Mouse (Mus musculus): ENCODE results near the gene Tspan2. TPM values are rescaled to one million over a fixed set of nuclear protein-coding genes. Genes with fewer than 3 reads are reported as not detected.

Tspan2 gene
- total RNA-seq (2021) = 1 to 10 TPM; 8.1 to 9.9 TPM
- long read RNA-seq, experiment 1, full-length matches to known transcripts = 2 of 4 reads
- long read RNA-seq, experiment 1, partial matches to known transcripts = 0 of 4 reads
- long read RNA-seq, experiment 1, other reads (novel, unspliced or antisense) = 2 of 4 reads
- long read RNA-seq, experiment 2, full-length matches to known transcripts = 3 of 3 reads
- long read RNA-seq, experiment 2, partial matches to known transcripts = 0 of 3 reads
- long read RNA-seq, experiment 2, other reads (novel, unspliced or antisense) = 0 of 3 reads

DNA sequence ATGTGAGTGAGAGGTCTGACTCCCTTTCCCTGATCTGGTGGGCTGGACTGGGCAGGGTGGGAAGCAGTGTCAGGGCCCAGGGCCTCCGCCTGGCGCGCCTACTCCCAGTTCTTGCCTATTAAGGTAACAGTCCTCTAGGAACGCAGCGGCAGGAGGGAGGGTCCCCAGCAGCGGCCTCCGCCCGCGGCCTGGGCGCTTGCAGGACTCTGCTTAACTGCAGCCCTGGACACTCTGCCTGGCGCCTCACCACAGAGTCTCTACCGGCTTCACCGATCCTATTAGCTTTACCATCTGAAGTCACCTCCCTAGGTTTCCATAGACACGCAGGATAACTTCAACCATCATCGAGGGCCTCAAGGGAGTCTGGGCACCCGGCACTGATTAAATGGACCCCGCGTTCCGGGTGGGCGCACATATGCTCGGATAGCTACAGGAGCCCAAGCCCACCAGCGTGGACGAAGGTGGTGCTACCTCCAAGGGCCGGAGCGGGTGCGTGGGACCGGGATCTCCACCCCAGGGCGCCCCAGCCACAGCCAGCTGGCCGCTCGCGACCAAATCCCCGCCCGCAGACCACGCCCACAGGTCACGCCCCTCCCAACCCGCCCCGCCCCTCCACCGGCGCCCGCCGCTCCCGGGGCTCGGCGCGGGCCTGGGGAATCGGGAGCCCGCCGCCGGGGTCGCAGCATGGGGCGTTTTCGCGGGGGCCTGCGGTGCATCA is at the start of gene Tspan2:
Gene Tspan2 (plus strand): TSS at position 217 of the 718 bp plus-strand sequence.
- peak; percentile 77 to 79 for DNase-seq

DNA sequence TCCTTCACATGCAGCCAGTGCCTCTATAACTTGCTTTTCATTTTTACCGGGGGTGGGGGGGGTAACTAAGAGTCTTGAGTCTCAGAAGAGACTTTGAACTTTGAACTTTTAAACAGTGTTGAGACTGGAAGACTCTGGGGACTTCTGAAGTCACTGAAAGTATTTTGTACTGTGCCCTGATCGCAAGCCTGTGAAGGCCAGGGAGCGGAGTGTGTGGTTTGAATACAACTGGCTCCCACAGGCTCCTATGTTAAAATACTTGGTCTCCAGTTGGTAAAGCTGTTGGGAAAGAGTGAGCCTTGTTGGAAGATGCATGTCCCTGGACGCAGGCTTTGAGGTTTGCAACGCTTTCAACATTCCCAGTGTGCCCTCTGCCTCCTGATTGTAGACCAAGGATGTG is 47.5 kb upstream of the Tspan2 start:
- no peak for DNase-seq

DNA sequence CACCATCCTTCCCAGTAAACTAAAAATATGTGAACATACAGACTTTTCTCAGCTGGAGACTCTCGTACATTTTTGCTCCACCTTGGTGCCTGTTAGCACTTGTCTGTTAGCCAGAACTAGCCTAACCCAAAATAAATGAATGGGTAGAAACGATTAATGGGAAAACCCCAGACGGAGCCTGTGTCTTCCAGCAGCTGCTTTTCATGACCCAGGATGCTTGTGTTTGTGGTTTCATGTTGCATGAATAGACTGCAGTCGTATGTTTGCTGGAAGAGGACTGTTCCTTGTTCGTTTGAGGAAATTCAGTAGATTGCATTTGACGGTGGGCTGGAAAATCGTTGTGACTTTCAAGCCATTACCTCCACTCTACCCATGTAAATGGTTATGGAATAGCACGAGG is 46.5 kb upstream of the Tspan2 start:
- DNase-seq = no peak

DNA sequence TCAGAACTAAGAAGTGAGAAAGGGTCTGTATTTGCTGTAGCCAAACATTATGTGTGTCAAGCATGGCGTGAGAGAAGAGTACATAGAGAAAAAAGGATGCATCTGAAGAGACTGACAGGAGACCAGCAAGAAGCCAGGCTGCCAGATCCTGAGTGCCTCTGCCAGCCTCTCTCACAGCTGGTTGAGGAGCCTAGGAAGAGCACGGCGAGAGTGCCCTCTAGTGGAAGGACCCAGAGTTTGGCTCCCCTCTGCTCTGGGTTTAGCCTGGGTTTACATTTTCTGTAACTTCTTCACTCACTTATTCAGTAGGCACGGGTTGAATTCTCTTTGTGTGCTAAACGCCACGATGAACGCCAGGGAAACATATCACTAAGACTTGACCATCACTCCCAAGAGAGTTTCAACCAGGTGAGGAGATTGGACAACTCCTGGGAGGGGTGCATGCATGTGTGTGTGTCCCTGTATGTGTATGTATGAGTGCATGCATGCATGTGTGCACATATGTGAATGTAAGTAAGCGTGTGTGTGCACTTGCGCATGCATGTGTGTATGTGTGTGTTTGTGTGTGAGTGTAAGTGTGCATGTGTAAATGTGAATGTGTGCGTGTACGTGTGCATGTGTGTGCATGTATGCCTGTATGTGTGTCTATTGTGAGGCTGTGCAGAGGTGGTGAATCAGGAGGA is 42.4 kb upstream of the Tspan2 start:
- DNase-seq = peak; percentile 74 to 81

DNA sequence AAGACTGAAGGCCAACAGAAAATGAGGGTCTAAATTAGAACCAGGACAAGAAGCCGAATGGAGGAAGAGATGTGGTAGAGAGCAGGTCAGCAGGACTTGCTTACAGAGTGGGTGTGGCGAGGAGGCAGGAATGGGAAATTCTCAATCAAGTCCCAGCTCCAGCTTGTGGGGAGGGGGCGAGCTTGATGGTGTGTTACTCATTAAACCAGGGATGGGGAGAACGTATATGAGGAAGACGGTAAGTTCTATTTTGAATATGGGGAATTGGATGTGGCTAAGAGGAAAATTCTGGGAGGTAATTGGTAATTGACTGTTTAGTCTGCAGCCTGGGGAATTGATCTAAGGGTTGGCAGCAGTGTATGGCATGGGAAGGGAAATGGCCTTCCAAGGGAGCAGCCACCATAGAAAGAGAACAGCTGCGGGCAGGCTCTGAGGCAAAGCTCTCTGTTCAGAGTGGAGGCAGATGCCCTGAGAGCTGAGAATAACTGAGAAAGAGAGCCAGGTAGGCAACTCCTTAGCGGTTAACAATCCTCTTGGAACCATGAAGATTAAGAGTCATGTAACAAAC is 41.5 kb upstream of the Tspan2 start:
- no peak for DNase-seq

DNA sequence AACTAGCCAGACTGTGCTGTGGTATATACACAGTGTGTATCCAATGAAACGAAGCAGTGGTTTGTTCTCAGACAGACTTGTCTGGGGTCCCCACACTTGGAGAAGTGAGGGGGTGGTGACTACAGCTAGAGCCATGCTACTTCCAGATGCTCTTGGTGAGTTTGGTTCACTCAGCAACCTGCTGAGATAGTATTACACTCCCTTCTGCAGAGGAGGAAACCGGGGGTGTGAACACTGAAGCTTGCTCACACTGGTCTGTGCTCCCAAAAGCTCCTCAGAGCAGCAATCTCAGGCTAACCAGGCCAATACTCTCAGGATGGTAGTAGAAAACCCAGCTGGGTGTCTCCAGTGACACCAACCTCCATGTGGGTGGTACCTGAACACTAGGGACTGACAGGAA is 36.2 kb upstream of the Tspan2 start:
- DNase-seq = no peak

DNA sequence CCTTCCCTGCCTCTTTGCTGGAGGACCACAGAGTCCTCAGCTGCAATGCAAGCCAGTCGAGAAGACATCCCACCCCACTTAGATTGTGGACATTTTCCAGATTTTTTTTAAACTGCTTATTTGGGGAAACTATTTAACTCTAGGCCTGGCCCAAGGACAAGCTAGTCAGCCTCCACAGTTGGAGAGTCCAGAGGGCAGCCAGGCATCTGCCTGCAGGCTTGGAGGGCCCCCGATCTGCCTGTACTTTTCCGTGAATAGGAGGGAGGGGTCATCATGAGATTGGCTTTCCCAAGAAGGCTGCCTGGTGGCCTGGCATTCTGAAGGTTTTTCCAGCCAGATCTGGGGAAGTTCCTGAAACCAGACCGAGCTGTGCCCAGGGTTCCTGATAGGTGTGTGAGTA is 33.0 kb upstream of the Tspan2 start:
- DNase-seq = no peak

DNA sequence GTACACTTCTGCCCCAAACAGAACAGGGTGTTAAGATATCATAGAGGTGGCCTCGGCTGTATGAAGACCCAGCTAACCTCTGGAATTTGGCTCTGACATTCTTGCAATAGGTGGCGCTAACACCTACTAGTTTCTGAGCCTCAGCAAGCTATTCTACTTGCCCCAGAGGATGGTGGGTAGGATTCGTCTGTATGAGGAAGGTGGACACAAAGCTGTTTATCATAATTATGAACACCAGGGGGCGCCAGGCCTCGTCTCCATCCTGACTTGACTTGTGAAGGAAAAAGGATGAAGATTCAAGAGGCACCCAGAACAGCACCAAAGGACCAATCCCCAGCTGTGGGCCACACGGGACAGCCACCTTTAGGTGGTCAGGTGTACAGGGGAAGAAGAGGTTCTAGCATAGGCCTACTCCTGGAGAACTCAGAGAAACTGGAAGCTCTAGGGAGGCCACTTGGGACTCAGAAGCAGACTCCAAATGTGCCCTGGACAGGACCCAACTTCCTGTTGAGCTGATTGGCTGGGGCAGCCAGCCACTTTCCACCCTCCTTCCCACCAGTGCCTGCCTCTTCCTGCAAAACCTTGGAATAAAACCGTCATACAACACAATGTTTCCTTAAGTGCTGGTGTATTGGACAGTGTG is 32.3 kb upstream of the Tspan2 start:
- peak; percentile 75 to 84 for DNase-seq

DNA sequence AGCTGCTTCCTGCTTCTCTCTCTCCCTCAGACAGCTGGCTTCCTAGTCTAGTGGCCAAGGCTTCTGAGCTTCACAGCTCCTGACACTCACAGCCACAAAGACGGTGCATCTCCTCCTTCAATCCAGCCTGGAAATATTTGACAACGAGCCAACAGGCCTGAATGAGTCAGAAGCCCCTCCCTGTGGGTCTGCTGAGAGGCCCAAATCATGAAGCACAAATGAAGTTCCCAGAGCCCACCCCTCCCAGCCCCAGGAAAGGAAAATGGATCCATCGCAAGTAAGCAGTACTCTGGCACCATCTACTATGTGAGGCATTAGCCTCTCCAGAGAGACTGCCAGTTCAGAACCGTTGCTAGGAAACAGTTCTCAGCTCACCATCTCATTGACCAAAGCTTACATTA is 30.3 kb upstream of the Tspan2 start:
- no peak for DNase-seq

DNA sequence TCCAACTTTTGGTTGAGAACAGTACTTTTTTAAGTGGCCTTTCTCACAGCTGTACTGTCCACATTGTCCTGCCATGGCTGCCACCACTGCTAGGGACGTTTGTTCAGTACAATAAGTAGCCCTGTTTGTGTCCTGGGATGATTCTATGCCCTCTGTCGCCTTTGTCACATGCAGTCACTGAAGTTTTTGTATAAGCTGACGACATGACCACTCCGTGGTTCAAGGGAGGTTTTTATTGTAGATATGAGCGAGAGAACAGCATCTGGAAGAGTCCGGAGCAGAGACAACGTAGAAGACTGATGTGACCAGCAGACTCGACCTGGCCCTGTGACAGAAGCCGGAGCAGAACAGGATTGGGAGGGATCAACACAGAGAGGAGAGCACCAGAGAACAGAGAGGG is 25.7 kb upstream of the Tspan2 start:
- DNase-seq = no peak

DNA sequence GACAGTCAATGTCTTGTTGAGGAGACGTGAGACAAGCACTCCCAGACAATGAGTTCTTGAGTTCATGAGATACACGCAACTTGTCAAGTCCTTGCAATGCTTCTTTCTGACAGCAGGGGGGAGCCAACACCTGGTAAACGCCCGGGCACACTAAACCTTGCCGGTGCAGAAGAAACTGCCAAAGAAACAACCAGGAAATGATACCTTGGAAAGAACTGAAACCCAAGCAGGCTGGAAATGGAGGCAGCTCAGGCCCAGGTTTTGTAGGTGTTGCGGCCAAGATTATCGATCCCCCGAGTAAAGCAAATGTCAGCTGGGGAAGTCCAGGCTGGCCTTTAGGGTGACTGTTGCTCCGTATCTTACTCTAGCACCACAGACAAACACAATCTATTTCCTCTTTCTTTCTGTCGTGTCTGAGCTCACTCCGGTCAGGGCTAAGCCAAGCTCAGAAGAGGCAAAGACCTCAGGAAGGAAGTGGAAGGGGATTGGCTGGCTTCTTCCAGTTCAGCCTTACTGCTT is 19.2 kb upstream of the Tspan2 start:
- DNase-seq = peak; percentile 82 to 93

DNA sequence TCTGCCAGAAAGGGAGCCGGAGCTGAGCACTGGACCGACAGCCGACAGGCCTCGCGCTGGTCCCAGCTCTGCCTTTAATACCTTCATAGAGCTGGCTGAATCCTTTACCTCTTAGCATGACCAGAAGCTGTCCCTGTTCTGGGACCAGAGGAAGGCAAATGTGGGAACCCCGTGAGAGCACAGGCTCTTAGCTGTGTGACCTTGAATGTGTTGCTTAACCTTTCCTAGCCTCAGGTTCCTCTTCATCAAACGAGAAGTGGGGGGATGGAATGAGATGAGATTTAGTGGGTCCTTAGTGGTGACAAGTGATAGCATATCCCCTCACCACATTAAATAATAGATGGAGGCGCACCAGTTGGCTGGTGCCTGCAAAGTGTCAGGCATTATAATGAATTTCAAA is 18.5 kb upstream of the Tspan2 start:
- no peak for DNase-seq

DNA sequence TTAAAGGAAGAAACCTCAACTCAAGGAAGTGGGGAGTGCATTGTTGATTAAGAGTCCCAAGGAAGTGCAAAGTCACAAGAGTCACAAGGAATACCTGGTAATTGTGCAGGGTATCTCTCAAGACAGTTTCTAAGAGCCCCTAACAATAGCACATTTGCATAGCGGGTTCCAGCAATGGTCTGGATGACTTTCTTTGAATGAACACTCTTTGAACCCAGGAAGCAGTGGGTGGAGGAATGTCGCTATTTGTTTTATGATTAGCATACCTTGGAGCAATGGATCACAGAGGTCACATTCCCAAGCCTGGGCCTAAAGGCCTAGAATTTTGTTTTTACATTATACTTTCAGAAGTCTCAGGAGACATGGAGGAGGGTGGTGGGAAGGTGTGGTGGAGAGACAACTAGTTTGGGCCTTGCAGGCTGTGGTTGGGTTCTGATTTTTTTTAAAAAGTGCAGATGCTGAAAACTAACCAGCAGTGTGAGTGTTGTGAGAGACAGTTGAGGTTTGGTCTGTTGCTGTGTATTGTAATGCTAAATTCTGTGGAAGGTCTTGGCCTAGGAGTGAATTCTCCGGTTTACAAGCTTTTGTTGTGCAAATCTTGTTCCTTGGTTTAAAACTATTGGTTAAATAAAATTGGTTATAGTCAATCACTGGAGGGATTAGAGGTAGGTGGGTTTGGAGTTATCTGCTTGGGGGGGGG is 16.6 kb upstream of the Tspan2 start:
- no peak for DNase-seq

DNA sequence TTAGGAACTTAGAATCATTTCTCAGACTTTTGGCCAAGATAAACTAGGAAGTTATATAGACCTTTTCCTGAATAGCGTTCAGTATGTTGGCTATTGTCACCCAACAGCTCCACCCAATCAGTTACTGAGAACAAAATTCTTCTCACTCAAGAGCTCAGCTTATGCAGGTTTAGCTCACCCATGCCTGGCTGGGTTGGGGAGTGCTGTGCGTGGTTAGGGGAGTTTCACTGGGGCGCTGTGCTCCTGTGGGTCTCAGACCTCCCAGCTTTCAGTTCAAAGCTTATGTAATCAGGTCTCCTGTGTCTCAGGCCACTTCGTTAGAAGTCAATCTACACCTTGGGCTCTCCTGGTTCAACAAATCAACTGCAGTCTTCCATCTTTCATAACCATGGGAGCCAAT is 11.2 kb upstream of the Tspan2 start:
- DNase-seq = no peak

DNA sequence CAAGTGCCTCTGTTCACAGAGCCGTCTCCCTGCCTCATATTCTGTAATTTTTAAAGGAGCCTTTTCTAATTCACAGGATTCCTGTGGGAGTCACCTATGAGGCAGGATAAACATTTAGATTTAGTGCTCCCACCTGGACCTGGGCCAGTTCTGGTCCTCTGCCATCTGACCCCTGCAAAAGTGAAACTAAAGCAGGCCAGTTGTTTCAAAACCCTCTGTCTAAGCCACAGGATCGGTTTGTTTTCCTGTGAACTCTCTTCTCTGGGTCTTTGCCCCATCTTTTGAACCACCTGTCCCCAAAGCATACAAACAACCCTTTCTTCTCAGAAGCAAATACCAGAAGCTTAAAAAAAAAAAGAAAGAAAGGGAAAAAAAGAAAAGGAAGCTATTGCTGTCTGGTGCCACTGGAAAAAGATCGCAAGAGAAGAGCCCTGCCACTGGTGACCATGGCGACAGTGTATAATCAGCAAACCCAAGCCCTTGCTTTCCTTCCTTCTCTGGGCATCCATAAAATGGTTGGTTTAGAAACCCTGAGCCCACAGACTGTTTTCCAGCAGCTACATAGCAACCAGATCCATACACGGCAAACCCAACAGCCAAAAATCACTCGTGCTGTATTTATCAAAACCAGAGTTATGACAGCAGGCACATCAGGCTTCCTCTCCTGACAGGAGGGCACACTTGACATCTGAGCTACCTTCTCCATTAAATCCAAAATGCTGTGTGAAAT is 10.3 kb upstream of the Tspan2 start:
- DNase-seq = peak; percentile 76 to 81

DNA sequence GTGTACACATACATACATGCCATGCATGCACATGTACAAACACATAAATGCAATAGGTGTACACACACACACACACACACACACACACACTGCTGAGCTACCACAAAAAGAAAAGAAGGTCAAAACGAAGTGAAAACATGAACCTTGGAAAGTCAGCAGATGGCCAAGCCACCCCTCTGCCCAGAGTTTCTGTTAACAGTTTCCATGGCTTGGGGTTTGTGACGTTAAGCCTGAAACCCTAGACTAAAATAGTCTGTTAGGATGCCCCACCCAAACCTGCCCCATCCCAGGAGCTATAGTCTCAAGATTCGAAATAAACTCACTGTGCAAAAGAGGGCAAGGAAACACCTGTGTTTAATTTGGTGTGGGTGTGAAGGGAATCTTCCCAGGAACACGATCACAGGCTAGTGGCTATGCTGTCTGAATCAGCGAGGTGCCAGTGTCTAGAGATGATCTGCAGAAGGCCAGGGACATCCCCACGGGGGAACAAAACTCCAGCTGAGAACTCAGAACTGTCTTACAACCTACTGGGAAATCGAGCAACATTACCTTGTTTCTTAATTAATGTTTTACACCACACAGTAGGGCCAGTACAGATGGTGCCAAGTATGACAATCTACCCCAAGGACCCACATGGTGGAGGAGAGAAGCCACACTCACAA is 9.4 kb upstream of the Tspan2 start:
- DNase-seq = no peak

DNA sequence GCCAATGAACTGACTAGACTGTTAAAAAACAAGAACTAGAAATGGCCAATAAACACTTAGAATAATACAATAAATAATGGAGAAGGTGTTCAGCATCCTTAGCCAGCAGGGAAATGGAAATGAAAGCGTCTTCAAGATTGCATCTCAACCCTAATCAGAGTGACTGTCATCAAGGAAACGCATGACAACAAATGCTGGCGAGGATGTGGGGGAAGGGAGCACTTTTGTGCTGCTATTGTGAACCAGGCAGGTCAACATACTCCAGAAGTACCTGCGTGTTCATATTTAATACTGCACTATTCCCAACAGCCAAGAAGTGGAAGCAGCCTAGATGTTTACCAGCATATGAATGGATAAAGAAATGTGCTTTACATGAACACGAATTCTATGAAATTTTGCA is 4.9 kb upstream of the Tspan2 start:
- no peak for DNase-seq

DNA sequence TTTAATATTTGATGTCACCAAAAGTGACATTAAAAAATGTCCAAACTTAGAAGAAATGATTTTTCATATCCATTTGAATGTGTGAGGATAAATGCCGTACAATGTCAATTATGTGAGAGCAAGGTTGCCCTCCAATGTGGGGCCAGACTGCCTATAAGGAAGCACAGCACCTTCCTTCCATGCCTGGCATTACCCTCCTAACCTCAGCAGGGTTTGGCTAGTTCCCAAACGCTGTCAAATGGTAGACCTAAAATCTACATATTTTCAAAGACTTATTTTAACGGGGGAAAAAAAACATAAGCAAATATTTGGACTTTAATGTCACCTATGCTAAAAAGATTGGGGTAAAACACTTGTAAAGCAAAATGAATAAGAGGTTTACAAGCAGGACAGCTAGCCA is 3.2 kb upstream of the Tspan2 start:
- DNase-seq = no peak

DNA sequence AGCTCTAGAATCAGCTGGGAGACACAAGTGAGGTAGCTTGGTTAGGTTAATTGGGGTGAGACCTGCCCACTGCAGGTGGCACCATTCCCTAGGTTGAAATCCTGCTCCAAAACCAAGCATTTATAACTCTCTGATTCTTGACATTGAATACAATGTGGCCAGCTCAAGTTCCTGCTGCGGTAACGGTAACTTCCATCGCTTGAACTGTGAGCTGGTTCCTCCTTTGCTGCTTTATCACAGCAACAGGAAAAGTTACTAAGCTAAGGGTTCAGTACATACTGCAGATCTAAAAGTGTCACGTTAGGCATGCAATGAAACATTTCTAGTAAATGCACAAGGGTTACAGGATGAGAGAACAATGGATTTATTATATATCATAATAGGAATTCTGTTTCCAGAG is 1.7 kb upstream of the Tspan2 start:
- no peak for DNase-seq

DNA sequence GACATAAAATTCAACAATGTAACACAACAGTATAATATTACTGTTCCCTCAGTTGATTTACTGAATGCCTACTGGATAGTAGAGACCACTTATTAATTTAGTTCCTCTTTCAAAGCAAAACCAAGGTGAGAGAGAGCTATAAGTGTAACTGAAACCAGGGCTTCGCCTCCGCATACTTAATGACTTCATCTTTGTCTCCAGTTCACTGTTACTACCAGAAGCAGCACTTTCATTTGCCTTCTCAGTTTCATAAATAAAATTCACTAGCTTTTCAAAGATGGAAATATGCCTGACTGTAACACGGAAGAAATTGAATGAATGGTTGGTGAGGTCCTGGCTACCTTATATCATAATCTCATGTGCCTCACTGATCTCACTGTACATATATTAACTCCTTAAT is 1.3 kb upstream of the Tspan2 start:
- DNase-seq = no peak

DNA sequence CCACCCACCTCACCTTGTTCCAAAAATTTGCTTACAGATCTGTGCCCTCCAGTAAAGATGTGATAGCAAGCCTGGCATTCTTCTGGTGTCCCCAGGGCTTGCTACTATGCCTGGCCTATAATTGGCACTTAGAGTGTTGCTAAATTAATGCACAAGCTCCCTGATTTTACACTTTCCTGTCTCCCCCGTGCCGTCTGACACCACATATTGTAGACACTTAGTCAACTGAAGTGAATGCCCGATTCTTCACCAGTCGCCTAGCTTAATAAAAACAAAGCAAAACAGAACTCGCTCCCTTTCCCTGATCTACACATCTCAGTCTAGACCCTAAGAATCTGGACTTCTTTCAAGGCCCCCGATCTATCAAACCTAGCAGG is 405 bp upstream of the Tspan2 start:
- DNase-seq = no peak
